In genomic region chr9:69125787-69126161, GRCm38 (mm10) we compare ENCODE assay signal across 8 mouse cellular contexts.
DNase-seq lines count a peak whose midpoint lies in the region; ATAC-seq and TF ChIP-seq lines count a peak whose summit lies in the region.

No protein-coding gene starts in this region.

- intact Hi-C loops in left cerebral cortex, adult 2 months (cut with DNase I), result loop anchor here (5.0 kb wide), 2 partner anchors 167 to 243 kb away; no protein-coding TSS in a partner anchor

- peak overlapping the region; percentile 32; the same call in 1 of the 2 replicates for H3K9ac ChIP-seq in embryonic facial prominence, embryonic 14.5 days (ENCODE audit: low read depth, low read length)
- no peak overlapping the region for H3K9ac ChIP-seq in hindbrain, embryonic 11.5 days (ENCODE audit: low read depth, low read length)
- 0 out of 2 replicates have a peak overlapping the region, but pooled peaks have one; percentile 24 for H3K9ac ChIP-seq in midbrain, embryonic 12.5 days (replicated peaks)

- H3K27me3 ChIP-seq in embryonic facial prominence, embryonic 14.5 days (replicated peaks; ENCODE audit: control insufficient read depth, insufficient read depth, low read length), result 0 out of 2 replicates have a peak, but pooled peaks cover 4% of the 10 kb centered on the region
- H3K27me3 ChIP-seq in hindbrain, embryonic 11.5 days (ENCODE audit: control insufficient read depth, insufficient read depth, low read length), result 0 out of 2 replicates have a peak, but pooled peaks cover 3% of the 10 kb centered on the region
- H3K27me3 ChIP-seq in midbrain, embryonic 12.5 days, result peaks cover 15% of the 10 kb centered on the region

- 0 out of 2 replicates have a peak, but pooled peaks cover 3% of the 10 kb centered on the region for H3K4me1 ChIP-seq in embryonic facial prominence, embryonic 14.5 days (ENCODE audit: control insufficient read depth, insufficient read depth, low read length)
- H3K4me1 ChIP-seq in hindbrain, embryonic 11.5 days (replicated peaks; ENCODE audit: control insufficient read depth, insufficient read depth, low read length), result peaks cover 3% of the 10 kb centered on the region; the same call in 1 of the 2 replicates
- H3K4me1 ChIP-seq in midbrain, embryonic 12.5 days, result peaks cover 19% of the 10 kb centered on the region; the same call in 1 of the 2 replicates

- peak overlapping the region; percentile 66; the same call in 1 of the 2 replicates for H3K27ac ChIP-seq in left cerebral cortex, adult 2 months
- H3K27ac ChIP-seq in embryonic facial prominence, embryonic 14.5 days (replicated peaks; ENCODE audit: low read depth, low read length), result no peak overlapping the region
- no peak overlapping the region for H3K27ac ChIP-seq in hindbrain, embryonic 11.5 days (ENCODE audit: low read depth, low read length)
- no peak overlapping the region for H3K27ac ChIP-seq in midbrain, embryonic 12.5 days (replicated peaks)

- TF ChIP-seq CTCF in left cerebral cortex, adult 2 months (IDR thresholded peaks at IDR 0.05), result no peak

- H3K4me2 ChIP-seq in embryonic facial prominence, embryonic 14.5 days (ENCODE audit: low read depth, low read length), result peak overlapping the region; percentile 50
- peak overlapping the region; percentile 24; the same call in 1 of the 2 replicates for H3K4me2 ChIP-seq in hindbrain, embryonic 11.5 days (replicated peaks; ENCODE audit: low read depth, low read length)
- peak overlapping the region; percentile 43 for H3K4me2 ChIP-seq in midbrain, embryonic 12.5 days (replicated peaks)

- no peak for ATAC-seq in embryonic facial prominence, embryonic 14.5 days (ENCODE audit: low read depth)
- ATAC-seq in hindbrain, embryonic 11.5 days (ENCODE audit: low FRiP score), result no peak
- no peak for ATAC-seq in midbrain, embryonic 12.5 days (ENCODE audit: low FRiP score, low read depth)
- no peak for ATAC-seq in megakaryocyte progenitor cell, adult 5-6 weeks (replicated peaks; ENCODE audit: poor library complexity)

- no peaks in the 10 kb centered on the region for H3K9me3 ChIP-seq in embryonic facial prominence, embryonic 14.5 days (ENCODE audit: control insufficient read depth, low read length)
- no peaks in the 10 kb centered on the region for H3K9me3 ChIP-seq in hindbrain, embryonic 11.5 days (ENCODE audit: control insufficient read depth, low read length)
- no peaks in the 10 kb centered on the region for H3K9me3 ChIP-seq in midbrain, embryonic 12.5 days

- H3K4me3 ChIP-seq in left cerebral cortex, adult 2 months, result peak overlapping the region; percentile 47
- H3K4me3 ChIP-seq in embryonic facial prominence, embryonic 14.5 days (ENCODE audit: low read depth, low read length), result peak overlapping the region; percentile 21
- H3K4me3 ChIP-seq in hindbrain, embryonic 11.5 days (ENCODE audit: low read depth, low read length), result no peak overlapping the region
- 0 out of 2 replicates have a peak overlapping the region, but pooled peaks have one; percentile 15 for H3K4me3 ChIP-seq in midbrain, embryonic 12.5 days

- DNase-seq in left cerebral cortex, adult 2 months (ENCODE audit: extremely low spot score in 1 of 2, low spot score in 2 of 2), result peak in 1 of 2 experiments; percentile 40
- DNase-seq in left cerebral cortex, adult 18-20 months (ENCODE audit: low spot score in 2 of 2), result no peak
- no peak for DNase-seq in embryonic facial prominence, embryonic 14.5 days (ENCODE audit: low spot score)
- DNase-seq in hindbrain, embryonic 11.5 days (ENCODE audit: low spot score), result no peak
- DNase-seq in spleen, postnatal 4 days (ENCODE audit: low spot score in 2 of 2), result no peak
- DNase-seq in B cell, adult 2 months, result no peak

- 61% methylated on average over 7 of the region's 7 CpGs for WGBS in embryonic facial prominence, embryonic 14.5 days
- 67% methylated on average over 7 of the region's 7 CpGs for WGBS in hindbrain, embryonic 11.5 days
- 65% methylated on average over 7 of the region's 7 CpGs for WGBS in midbrain, embryonic 12.5 days

- no peaks in the 10 kb centered on the region for H3K36me3 ChIP-seq in embryonic facial prominence, embryonic 14.5 days (ENCODE audit: control insufficient read depth, insufficient read depth, low read length)
- no peaks in the 10 kb centered on the region for H3K36me3 ChIP-seq in hindbrain, embryonic 11.5 days (ENCODE audit: control insufficient read depth, insufficient read depth, low read length)
- H3K36me3 ChIP-seq in midbrain, embryonic 12.5 days, result no peaks in the 10 kb centered on the region
